Mouse (Mus musculus): ENCODE measurements around the gene Olfr691. TPM values are rescaled to one million over a fixed set of nuclear protein-coding genes. Genes with fewer than 3 reads are reported as not detected.

The Olfr691 gene
- polyA plus RNA-seq (2012): not detected in 2 replicates

DNA sequence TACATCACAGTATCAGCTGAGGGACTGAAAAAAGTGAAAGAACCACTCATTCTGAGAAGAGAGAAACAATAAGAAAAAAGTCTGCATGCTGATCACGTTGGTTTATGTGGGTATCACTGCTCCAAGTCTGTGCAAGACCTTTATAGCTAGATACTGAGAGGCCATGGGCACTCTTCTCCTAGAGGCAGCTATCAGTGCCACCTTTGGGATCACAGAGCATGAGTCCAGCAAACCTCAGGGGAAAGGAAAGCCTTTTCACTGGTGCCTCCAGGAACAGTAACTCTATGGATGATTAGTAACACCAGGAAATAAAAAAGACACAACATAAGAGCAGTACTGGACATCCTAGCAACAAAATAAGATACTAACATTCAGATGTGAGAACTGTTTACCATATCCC lies at the start of gene Olfr691:
Olfr691 (minus strand) TSS at position 101 of the 400 bp plus-strand sequence.

GRCm38 (mm10) chr7:105374866-105375265 lies 32.8 kb upstream of the Olfr691 start, which contains the start of gene Gm5901:
Gene Gm5901 (plus strand): TSS chr7:105375038.

DNA sequence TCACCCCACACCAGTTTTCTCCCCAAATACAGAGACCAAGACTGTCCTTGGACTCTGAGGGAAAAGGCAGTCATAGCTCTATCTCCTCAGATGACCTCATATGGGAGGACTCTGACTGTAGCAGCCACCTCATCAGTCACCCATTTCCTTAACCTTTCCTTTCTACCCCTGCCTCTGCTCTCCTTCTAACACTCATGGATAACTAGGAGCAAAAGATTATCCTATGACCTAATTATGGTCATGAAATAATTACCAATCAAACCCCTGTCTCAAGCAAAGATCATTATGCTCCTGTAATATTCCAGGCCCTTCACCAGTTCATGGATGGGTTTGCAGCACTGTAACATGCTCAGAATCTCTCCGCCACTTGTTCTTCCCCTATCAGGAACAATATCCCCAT lies 25.9 kb upstream of the Olfr691 start, which contains the start of gene Olfr692:
Olfr692 (plus strand) TSS at position 301 of the 400 bp plus-strand sequence.

GRCm38 (mm10) chr7:105334004-105334403 lies 8.1 kb downstream of the Olfr691 start, which contains the start of gene Olfr690:
Gene Olfr690 (minus strand): TSS chr7:105334104.

DNA sequence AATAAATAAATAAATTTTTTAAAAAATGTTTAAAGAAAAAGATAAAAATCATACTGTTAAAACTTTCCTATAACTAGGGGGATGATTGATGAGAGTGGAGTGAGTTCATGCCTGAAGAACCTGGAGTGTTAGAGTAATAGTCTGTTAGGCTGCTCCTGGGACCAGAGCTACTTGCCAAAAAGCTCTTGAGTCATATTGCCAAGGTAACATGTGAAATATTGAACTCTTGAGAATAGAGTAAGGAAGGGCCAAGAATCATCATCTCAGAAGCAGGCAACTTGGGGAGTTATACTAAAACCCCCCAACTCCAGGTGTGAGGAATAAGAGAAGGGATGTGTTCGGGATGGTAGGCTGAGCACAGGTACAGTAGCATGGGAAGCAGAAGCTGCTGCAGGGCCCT lies 31.2 kb downstream of the Olfr691 start, which contains the start of gene Olfr689:
Olfr689 (plus strand) TSS at position 301 of the 400 bp plus-strand sequence.

DNA sequence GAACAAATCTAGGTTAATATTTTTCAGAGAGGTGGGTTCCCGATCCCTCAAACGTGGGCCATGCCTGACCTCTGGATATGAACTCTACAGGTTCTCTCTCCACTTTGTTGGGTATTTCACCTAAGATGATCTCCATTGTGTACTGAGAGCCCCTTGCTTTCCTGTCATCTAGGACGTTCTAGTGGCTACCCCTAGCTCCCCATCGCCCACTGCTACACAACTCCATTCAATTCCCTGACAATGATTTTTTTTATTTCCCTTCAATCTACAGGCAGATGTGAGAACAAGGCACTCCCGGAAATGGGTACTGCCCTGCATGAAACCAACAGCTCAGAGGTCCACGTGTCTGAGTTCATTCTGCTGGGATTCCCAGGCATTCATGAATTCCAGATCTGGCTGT lies 54.3 kb downstream of the Olfr691 start, which contains the start of gene Olfr688:
Olfr688 (plus strand) TSS at position 301 of the 400 bp plus-strand sequence.

Other genes starting within 250 kb of the Olfr691 start
- not detected in 2 replicates for gene Olfr680-ps1, start 249.5 kb downstream of the Olfr691 start, polyA plus RNA-seq (2012)
- gene Olfr681, start 225.4 kb downstream of the Olfr691 start, polyA plus RNA-seq (2012): not detected in 2 replicates
- gene Olfr683, start 195.3 kb downstream of the Olfr691 start, polyA plus RNA-seq (2012): not detected in 2 replicates
- 0.08 TPM in 1 of 2 replicates, not detected in the other for gene Olfr684, start 178.6 kb downstream of the Olfr691 start, polyA plus RNA-seq (2012)
- 0.06 TPM in 1 of 2 replicates, not detected in the other for gene Olfr685, start 156.3 kb downstream of the Olfr691 start, polyA plus RNA-seq (2012)
- not detected in 2 replicates for gene Olfr686, start 134.8 kb downstream of the Olfr691 start, polyA plus RNA-seq (2012)
- not detected in 2 replicates for gene Olfr688, start 54.2 kb downstream of the Olfr691 start, polyA plus RNA-seq (2012)
- not detected in 2 replicates for gene Olfr689, start 31.1 kb downstream of the Olfr691 start, polyA plus RNA-seq (2012)
- gene Olfr690, start 8.2 kb downstream of the Olfr691 start, polyA plus RNA-seq (2012): not detected in 2 replicates
- not detected in 2 replicates for gene Olfr692, start 26.0 kb upstream of the Olfr691 start, polyA plus RNA-seq (2012)
- gene Gm5901, start 32.8 kb upstream of the Olfr691 start, polyA plus RNA-seq (2012): not detected in 2 replicates
- 41.2 and 52.9 TPM in 2 replicates for gene Fam160a2, start 57.8 kb upstream of the Olfr691 start, polyA plus RNA-seq (2012)
- 0.06 TPM in 1 of 2 replicates, not detected in the other for gene Cnga4, start 62.3 kb upstream of the Olfr691 start, polyA plus RNA-seq (2012)
- not detected in 2 replicates for gene Cckbr, start 83.5 kb upstream of the Olfr691 start, polyA plus RNA-seq (2012)
- gene Cavin3, start 140.0 kb upstream of the Olfr691 start, polyA plus RNA-seq (2012): 2.5 and 4.2 TPM in 2 replicates
- gene Smpd1, start 212.1 kb upstream of the Olfr691 start, polyA plus RNA-seq (2012): 18.2 and 20.3 TPM in 2 replicates
- 0.54 and 1.1 TPM in 2 replicates for gene Apbb1, start 239.4 kb upstream of the Olfr691 start, polyA plus RNA-seq (2012)

All from megakaryocyte-erythroid progenitor cell, adult 5 weeks (primary cell).